Mouse (Mus musculus) CH12.LX (cell line): Measurements from ENCODE around the gene Clcf1. TPM values are rescaled to one million over a fixed set of nuclear protein-coding genes. Genes with fewer than 3 reads are reported as not detected.

ENCODE experiments used
- DNase-seq: peaks from one replicate; pipeline ENCODE4 v3.0.0-alpha.2; 2013; ENCODE audit errors: extremely low read depth
- H3K27ac ChIP-seq: 2 replicates; pipeline ENCODE4 v1.5.1; 2012; ENCODE audit warnings: low read depth, mild to moderate bottlenecking, control low read depth, moderate library complexity; ENCODE audit not compliant: insufficient read depth
- H3K27me3 ChIP-seq: replicated peaks from 2 replicates; pipeline ENCODE3; 2012; ENCODE audit warnings: inconsistent platforms
- H3K36me3 ChIP-seq, 2 experiments: replicated peaks in 1 of 2; 2 replicates each; pipeline versions ENCODE3 to v1.6.1; 2012; ENCODE audit warnings: inconsistent platforms in 1 of 2, low read length in 1 of 2, mild to moderate bottlenecking in 1 of 2, mixed read lengths in 1 of 2, moderate library complexity in 1 of 2; ENCODE audit not compliant: control insufficient read depth in 1 of 2, insufficient read depth in 1 of 2
- H3K4me1 ChIP-seq, 2 experiments: 2 replicates each; pipeline ENCODE4 v1.6.1; 2012; ENCODE audit warnings: inconsistent platforms in 1 of 2, moderate library complexity in 1 of 2; ENCODE audit not compliant: insufficient read depth in 2 of 2, control insufficient read depth in 1 of 2
- H3K4me2 ChIP-seq: 2 replicates; pipeline ENCODE4 v1.6.1; 2012; ENCODE audit warnings: low read depth, mild to moderate bottlenecking, control low read depth; ENCODE audit not compliant: poor library complexity, insufficient read depth, severe bottlenecking
- H3K4me3 ChIP-seq, 3 experiments: fragments of 150-350 bp in 1 of 3; sonication (generic) in 1 of 3; replicated peaks in 1 of 3; 2 replicates each; pipeline versions ENCODE3 to v1.5.1; 2011 to 2012; ENCODE audit warnings: low read depth in 2 of 3, low read length in 2 of 3, mild to moderate bottlenecking in 2 of 3, moderate library complexity in 2 of 3, control low read depth in 1 of 3, improper control_type of control experiment in 1 of 3, inconsistent platforms in 1 of 3, mixed read lengths in 1 of 3; ENCODE audit not compliant: poor library complexity in 1 of 3
- H3K79me2 ChIP-seq: replicated peaks from 2 replicates; pipeline ENCODE4 v1.6.1; 2012; ENCODE audit warnings: mild to moderate bottlenecking, moderate library complexity; ENCODE audit not compliant: control insufficient read depth, poor library complexity, insufficient read depth, severe bottlenecking; ENCODE audit errors: extremely low read depth
- H3K9ac ChIP-seq: 2 replicates; pipeline ENCODE4 v1.6.1; 2012; ENCODE audit warnings: low read depth, mild to moderate bottlenecking, control low read depth, moderate library complexity; ENCODE audit not compliant: insufficient read depth
- H3K9me3 ChIP-seq: replicated peaks from 2 replicates; pipeline ENCODE3; 2012; ENCODE audit warnings: low read length, inconsistent platforms, mixed read lengths
- BHLHE40 ChIP-seq: IDR thresholded peaks from 2 replicates; pipeline ENCODE4 v1.6.1; 2011; ENCODE audit warnings: mild to moderate bottlenecking, low read depth, low read length, improper control_type of control experiment
- CHD2 ChIP-seq: IDR thresholded peaks from 2 replicates; pipeline ENCODE4 v1.6.1; 2011; ENCODE audit warnings: low read length, improper control_type of control experiment
- CTCF ChIP-seq, 2 experiments: IDR thresholded peaks in 1 of 2; conservative IDR thresholded peaks in 1 of 2; 2 replicates each; pipeline ENCODE4 v1.5.1; 2011 to 2012; ENCODE audit warnings: low read depth in 2 of 2, low read length in 2 of 2, improper control_type of control experiment in 1 of 2, inconsistent platforms in 1 of 2, mild to moderate bottlenecking in 1 of 2, moderate library complexity in 1 of 2
- E2F4 ChIP-seq: IDR thresholded peaks from 2 replicates; pipeline ENCODE4 v1.6.1; 2011; ENCODE audit warnings: low read depth, low read length, improper control_type of control experiment; ENCODE audit not compliant: insufficient replicate concordance
- EP300 ChIP-seq: IDR thresholded peaks from 2 replicates; pipeline ENCODE4 v1.6.1; 2011; ENCODE audit warnings: low read length, improper control_type of control experiment
- ETS1 ChIP-seq: conservative IDR thresholded peaks from 2 replicates; pipeline ENCODE4 v1.6.1; 2012; ENCODE audit warnings: low read depth, mild to moderate bottlenecking, inconsistent platforms, low read length, improper control_type of control experiment, moderate library complexity
- IRF4 ChIP-seq: IDR thresholded peaks from 2 replicates; pipeline ENCODE4 v1.6.1; 2014; ENCODE audit warnings: low read depth, mild to moderate bottlenecking, inconsistent platforms, low read length, improper control_type of control experiment
- JUN ChIP-seq: IDR thresholded peaks from 2 replicates; pipeline ENCODE4 v1.6.1; 2011; ENCODE audit warnings: low read depth, mild to moderate bottlenecking, low read length, improper control_type of control experiment, moderate library complexity; ENCODE audit not compliant: insufficient read depth
- JUND ChIP-seq: conservative IDR thresholded peaks from 2 replicates; pipeline ENCODE4 v1.6.1; 2011; ENCODE audit warnings: low read depth, low read length, improper control_type of control experiment
- KAT2A ChIP-seq: IDR thresholded peaks from 2 replicates; pipeline ENCODE4 v1.6.1; 2012; ENCODE audit warnings: low read length, improper control_type of control experiment, inconsistent platforms; ENCODE audit not compliant: insufficient replicate concordance
- MAX ChIP-seq: IDR thresholded peaks from 2 replicates; pipeline ENCODE4 v1.6.1; 2011; ENCODE audit warnings: low read length, improper control_type of control experiment
- MAZ ChIP-seq: IDR thresholded peaks from 2 replicates; pipeline ENCODE4 v1.6.1; 2012; ENCODE audit warnings: low read depth, mild to moderate bottlenecking, inconsistent platforms, low read length, improper control_type of control experiment, moderate library complexity
- MEF2A ChIP-seq: IDR thresholded peaks from 2 replicates; pipeline ENCODE4 v1.6.1; 2014; ENCODE audit warnings: low read depth, mild to moderate bottlenecking, inconsistent platforms, low read length, improper control_type of control experiment, borderline replicate concordance
- NELFE ChIP-seq: IDR thresholded peaks from 2 replicates; pipeline ENCODE4 v1.6.1; 2011; ENCODE audit warnings: low read depth, low read length, improper control_type of control experiment
- NRF1 ChIP-seq: IDR thresholded peaks from 2 replicates; pipeline ENCODE4 v1.6.1; 2014; ENCODE audit warnings: low read depth, mild to moderate bottlenecking, inconsistent platforms, low read length, improper control_type of control experiment, moderate library complexity
- PAX5 ChIP-seq: IDR thresholded peaks from 2 replicates; pipeline ENCODE4 v1.6.1; 2012; ENCODE audit warnings: low read length, inconsistent platforms, mixed read lengths
- POLR2A ChIP-seq: IDR thresholded peaks from 2 replicates; pipeline ENCODE4 v1.6.1; 2011; ENCODE audit warnings: low read depth, mild to moderate bottlenecking, improper control_type of control experiment, low read length
- POLR2AphosphoS2 ChIP-seq: IDR thresholded peaks from 2 replicates; pipeline ENCODE4 v1.6.1; 2011; ENCODE audit warnings: low read depth, low read length, improper control_type of control experiment
- RAD21 ChIP-seq: IDR thresholded peaks from 2 replicates; pipeline ENCODE4 v1.6.1; 2011; ENCODE audit warnings: low read depth, mild to moderate bottlenecking, low read length, improper control_type of control experiment, moderate library complexity
- RCOR1 ChIP-seq: conservative IDR thresholded peaks from 2 replicates; pipeline ENCODE4 v1.6.1; 2012; ENCODE audit warnings: low read depth, mild to moderate bottlenecking, inconsistent platforms, low read length, improper control_type of control experiment
- SMC3 ChIP-seq: IDR thresholded peaks from 2 replicates; pipeline ENCODE4 v1.6.1; 2011; ENCODE audit warnings: low read depth, low read length, improper control_type of control experiment
- TBP ChIP-seq: conservative IDR thresholded peaks from 2 replicates; pipeline ENCODE4 v1.6.1; 2011; ENCODE audit warnings: low read depth, low read length, improper control_type of control experiment
- TCF12 ChIP-seq: IDR thresholded peaks from 2 replicates; pipeline ENCODE4 v1.6.1; 2014; ENCODE audit warnings: low read depth, mild to moderate bottlenecking, inconsistent platforms, low read length, improper control_type of control experiment
- USF1 ChIP-seq: IDR thresholded peaks from 2 replicates; pipeline ENCODE4 v1.6.1; 2014; ENCODE audit warnings: low read depth, mild to moderate bottlenecking, inconsistent platforms, low read length, improper control_type of control experiment
- USF2 ChIP-seq: conservative IDR thresholded peaks from 2 replicates; pipeline ENCODE4 v1.6.1; 2011; ENCODE audit warnings: low read depth, low read length, improper control_type of control experiment
- ZC3H11A ChIP-seq: IDR thresholded peaks from 2 replicates; pipeline ENCODE4 v1.6.1; 2012; ENCODE audit warnings: low read depth, mild to moderate bottlenecking, inconsistent platforms, low read length, improper control_type of control experiment
- ZKSCAN1 ChIP-seq: IDR thresholded peaks from 2 replicates; pipeline ENCODE4 v1.6.1; 2012; ENCODE audit warnings: low read depth, inconsistent platforms, low read length, improper control_type of control experiment, borderline replicate concordance
- ZNF384 ChIP-seq: IDR thresholded peaks from 2 replicates; pipeline ENCODE4 v1.6.1; 2012; ENCODE audit warnings: low read depth, low read length, improper control_type of control experiment, inconsistent platforms
- dilution Hi-C: fragments of 300-500 bp; cut with MboI; formaldehyde crosslinking; loops from 2 replicates; pipeline ENCODE4 v1.14.3; 2020; ENCODE audit warnings: low sequenced_read_pairs; ENCODE audit not compliant: extremely low pct_unique_long_range_greater_than_20kb, extremely low pct_ligation_motif_present
- in situ Hi-C: fragments of 300-500 bp; cut with MboI; formaldehyde crosslinking; loops from 3 replicates; pipeline ENCODE4 v1.14.3; 2019; ENCODE audit warnings: low sequenced_read_pairs, low pct_ligation_motif_present, low pct_unique_long_range_greater_than_20kb, mixed read lengths
- polyA plus RNA-seq: library from polyadenylated mRNA; unstranded; fragments of >175 nt; gene quantifications from 2 replicates; pipeline ENCODE4 v1.2.1, GENCODE M21; 2012; ENCODE audit warnings: low read depth; ENCODE audit not compliant: insufficient read length
- total RNA-seq, 2 experiments: library from RNA; depleted of rRNA; stranded (reverse); fragments of 300-350 nt in 1 of 2; fragments of >200 nt in 1 of 2; gene quantifications; 2 replicates each; pipeline ENCODE4 v1.2.3; 2012 to 2014

Clcf1 gene
- total and polyA plus RNA-seq, 3 experiments: 0.09 to 1.0 (median 0.28) TPM

- Histone ChIP-seq H3K79me2 (no peaks in the 10 kb centered on the region), H3K4me1 (peaks cover 23 to 60% of the 10 kb centered on the region in 2 experiments), H3K36me3 (peaks cover 0 to 2% of the 10 kb centered on the region in 2 experiments), H3K4me3 (no peak overlapping the region), H3K27me3 (peaks cover 12% of the 10 kb centered on the region), H3K4me2 (no peak overlapping the region), H3K9ac (no peak overlapping the region), H3K27ac (no peak overlapping the region), H3K9me3 (no peaks in the 10 kb centered on the region)
- in situ Hi-C loops (no loop called here), dilution Hi-C loops (no loop called here)
- no peak for TF ChIP-seq POLR2AphosphoS2
- TF ChIP-seq SMC3: peak; percentile 98
- peak; percentile 98 for TF ChIP-seq RAD21
- no peak for TF ChIP-seq USF2
- TF ChIP-seq RCOR1: no peak
- TF ChIP-seq TBP: no peak
- TF ChIP-seq ZC3H11A: peak; percentile 73
- 0 out of 2 replicates have a peak, but pooled peaks have one; percentile 24 for TF ChIP-seq NELFE
- TF ChIP-seq EP300: no peak
- TF ChIP-seq CTCF (conservative IDR thresholded peaks at IDR 0.05 in 1 of 2, IDR thresholded peaks at IDR 0.05 in 1 of 2; ENCODE audit: low read depth in 2 of 2, low read length in 2 of 2): peak; percentile 89 to 98
- no peak for TF ChIP-seq POLR2A
- no peak for TF ChIP-seq USF1
- peak; percentile 28; the same call in 1 of the 2 replicates for TF ChIP-seq IRF4
- no peak for TF ChIP-seq CHD2
- TF ChIP-seq TCF12: no peak
- TF ChIP-seq MEF2A: no peak
- TF ChIP-seq ZNF384: no peak
- DNase-seq: peak; percentile 83
Measured at GRCm38 (mm10) chr19:4227894-4228678, 14.0 kb downstream of the Clcf1 start.

DNA sequence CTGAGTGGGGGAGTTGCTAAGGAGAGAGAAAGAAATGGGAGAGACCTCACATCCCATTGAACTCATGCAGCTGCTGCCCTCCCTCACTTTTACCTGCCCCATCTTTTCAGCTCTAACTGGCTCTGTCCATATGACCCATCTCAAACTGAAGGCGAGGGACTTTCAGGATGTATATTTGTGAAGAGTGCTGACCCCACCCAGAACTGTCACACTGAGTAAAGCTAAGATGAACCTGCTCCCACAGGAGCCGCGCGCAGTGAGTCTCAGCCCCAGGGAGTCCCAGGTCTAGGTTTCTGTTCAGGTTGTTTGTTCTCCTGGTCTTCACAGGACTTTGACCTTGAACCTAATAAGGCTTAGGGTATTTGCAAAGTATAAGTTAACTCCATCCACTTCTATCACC is 14.9 kb downstream of the Clcf1 start:
- Histone ChIP-seq H3K36me3 (peaks cover 0 to 5% of the 10 kb centered on the region in 2 experiments), H3K27me3 (peaks cover 8% of the 10 kb centered on the region), H3K4me2 (no peak overlapping the region), H3K9ac (no peak overlapping the region), H3K4me1 (peaks cover 24 to 63% of the 10 kb centered on the region in 2 experiments)
- dilution Hi-C loops: no loop called here
- TF ChIP-seq MAX (no peak), ZKSCAN1 (no peak), CHD2 (no peak), TBP (no peak), MAZ (no peak), BHLHE40 (no peak), ZC3H11A (no peak), ZNF384 (no peak), IRF4 (no peak), E2F4 (no peak), NELFE (no peak), SMC3 (no peak), PAX5 (no peak), JUN (no peak), KAT2A (no peak), POLR2AphosphoS2 (no peak), JUND (no peak), ETS1 (no peak), NRF1 (no peak), RAD21 (no peak)
- TF ChIP-seq, all 38 proteins: peak for 0
- Histone ChIP-seq H3K79me2 (no peaks in the 10 kb centered on the region), H3K4me3 (no peak overlapping the region), H3K9me3 (no peaks in the 10 kb centered on the region), H3K27ac (no peak overlapping the region)
- DNase-seq: no peak
- in situ Hi-C loops: no loop called here
